Mouse (Mus musculus): ENCODE measurements around the gene Nrgn. TPM values are rescaled to one million over a fixed set of nuclear protein-coding genes. Genes with fewer than 3 reads are reported as not detected.

Gene Nrgn
- polyA plus RNA-seq, 1 experiment from 2014 or later: 1.9 TPM

Other genes with a start within 250 kb of the Nrgn start
- 5.5 and 8.0 TPM in 2 replicates for gene Ccdc15, start 204.5 kb downstream of the Nrgn start, polyA plus RNA-seq (2014; fragmentation: Nextera tagmentation; extraction: Ambion mirVana)
- gene Hepacam, start 185.6 kb downstream of the Nrgn start, polyA plus RNA-seq (2014; fragmentation: Nextera tagmentation; extraction: Ambion mirVana): not detected in 2 replicates
- 6.0 and 6.5 TPM in 2 replicates for gene Robo4, start 151.0 kb downstream of the Nrgn start, polyA plus RNA-seq (2014; fragmentation: Nextera tagmentation; extraction: Ambion mirVana)
- gene Robo3, start 119.7 kb downstream of the Nrgn start, polyA plus RNA-seq (2014; fragmentation: Nextera tagmentation; extraction: Ambion mirVana): 4.9 and 6.6 TPM in 2 replicates
- 32.8 and 33.0 TPM in 2 replicates for gene Msantd2, start 63.6 kb downstream of the Nrgn start, polyA plus RNA-seq (2014; fragmentation: Nextera tagmentation; extraction: Ambion mirVana)
- gene Esam, start 24.8 kb downstream of the Nrgn start, polyA plus RNA-seq (2014; fragmentation: Nextera tagmentation; extraction: Ambion mirVana): 26.3 and 33.1 TPM in 2 replicates
- gene Vsig2, start 13.6 kb downstream of the Nrgn start, polyA plus RNA-seq (2014; fragmentation: Nextera tagmentation; extraction: Ambion mirVana): 0.49 TPM in 1 of 2 replicates, not detected in the other
- gene Siae, start 2.8 kb upstream of the Nrgn start, polyA plus RNA-seq (2014; fragmentation: Nextera tagmentation; extraction: Ambion mirVana): 5.8 and 8.0 TPM in 2 replicates
- 10.7 and 11.0 TPM in 2 replicates for gene Spa17, start 60.8 kb upstream of the Nrgn start, polyA plus RNA-seq (2014; fragmentation: Nextera tagmentation; extraction: Ambion mirVana)
- 137 and 149 TPM in 2 replicates for gene Tbrg1, start 104.4 kb upstream of the Nrgn start, polyA plus RNA-seq (2014; fragmentation: Nextera tagmentation; extraction: Ambion mirVana)
- 0.08 and 0.56 TPM in 2 replicates for gene Panx3, start 116.3 kb upstream of the Nrgn start, polyA plus RNA-seq (2014; fragmentation: Nextera tagmentation; extraction: Ambion mirVana)
- not detected in 2 replicates for gene Olfr160, start 163.3 kb upstream of the Nrgn start, polyA plus RNA-seq (2014; fragmentation: Nextera tagmentation; extraction: Ambion mirVana)
- not detected in 2 replicates for gene Olfr874, start 192.2 kb upstream of the Nrgn start, polyA plus RNA-seq (2014; fragmentation: Nextera tagmentation; extraction: Ambion mirVana)
- not detected in 2 replicates for gene Olfr875, start 219.0 kb upstream of the Nrgn start, polyA plus RNA-seq (2014; fragmentation: Nextera tagmentation; extraction: Ambion mirVana)